Mouse (Mus musculus) stomach, embryonic 16.5 days (tissue): ENCODE measurements at regions not wholly inside any gene's neighbourhood (a gene's known extent, or its start where the extent isn't known, plus 50 kb on each side); places are given as distances from the start of the nearest gene placed in this dataset.

ENCODE experiments used
- ATAC-seq: fragments of 200-750 bp; cut with Nextera tagmentation; 2 replicates; pipeline ENCODE4 v1.8.0; 2017; ENCODE audit warnings: moderate number of reproducible peaks, moderate TSS enrichment; ENCODE audit not compliant: insufficient read depth, low FRiP score
- H3K27ac ChIP-seq: fragments of 300-500 bp; sonication (generic); 2 replicates; pipeline ENCODE4 v1.5.1; 2014; ENCODE audit warnings: low read length
- H3K27me3 ChIP-seq: fragments of 300-500 bp; sonication (generic); 2 replicates; pipeline ENCODE4 v1.6.1; 2014; ENCODE audit warnings: low read length, control low read depth, mixed read lengths; ENCODE audit not compliant: control insufficient read depth, insufficient read depth
- H3K36me3 ChIP-seq: fragments of 300-500 bp; sonication (generic); 2 replicates; pipeline ENCODE4 v1.6.1; 2014; ENCODE audit warnings: low read length; ENCODE audit not compliant: control insufficient read depth, insufficient read depth
- H3K4me1 ChIP-seq: fragments of 300-500 bp; sonication (generic); 2 replicates; pipeline ENCODE4 v1.6.1; 2014; ENCODE audit warnings: low read length, control low read depth, mixed read lengths; ENCODE audit not compliant: control insufficient read depth, insufficient read depth
- H3K4me2 ChIP-seq: fragments of 300-500 bp; sonication (generic); 2 replicates; pipeline ENCODE4 v1.6.1; 2014; ENCODE audit warnings: low read depth, low read length, mixed read lengths
- H3K4me3 ChIP-seq: fragments of 300-500 bp; sonication (generic); replicated peaks from 2 replicates; pipeline ENCODE4 v1.5.1; 2014; ENCODE audit warnings: mild to moderate bottlenecking, low read length
- H3K9ac ChIP-seq: fragments of 300-500 bp; sonication (generic); 2 replicates; pipeline ENCODE4 v1.6.1; 2014; ENCODE audit warnings: low read length
- H3K9me3 ChIP-seq: fragments of 300-500 bp; sonication (generic); replicated peaks from 2 replicates; pipeline ENCODE4 v1.6.1; 2016; ENCODE audit warnings: low read length, control low read depth; ENCODE audit not compliant: control insufficient read depth
- WGBS: fragments of 180-500 bp; shearing (Covaris S2); extraction: QIAGEN DNeasy Blood & Tissue Kit; methylation state at CpG from one replicate; pipeline ENCODE4 v1.1.7; 2014; 5-methylcytosine and 5-hydroxymethylcytosine counted together

DNA sequence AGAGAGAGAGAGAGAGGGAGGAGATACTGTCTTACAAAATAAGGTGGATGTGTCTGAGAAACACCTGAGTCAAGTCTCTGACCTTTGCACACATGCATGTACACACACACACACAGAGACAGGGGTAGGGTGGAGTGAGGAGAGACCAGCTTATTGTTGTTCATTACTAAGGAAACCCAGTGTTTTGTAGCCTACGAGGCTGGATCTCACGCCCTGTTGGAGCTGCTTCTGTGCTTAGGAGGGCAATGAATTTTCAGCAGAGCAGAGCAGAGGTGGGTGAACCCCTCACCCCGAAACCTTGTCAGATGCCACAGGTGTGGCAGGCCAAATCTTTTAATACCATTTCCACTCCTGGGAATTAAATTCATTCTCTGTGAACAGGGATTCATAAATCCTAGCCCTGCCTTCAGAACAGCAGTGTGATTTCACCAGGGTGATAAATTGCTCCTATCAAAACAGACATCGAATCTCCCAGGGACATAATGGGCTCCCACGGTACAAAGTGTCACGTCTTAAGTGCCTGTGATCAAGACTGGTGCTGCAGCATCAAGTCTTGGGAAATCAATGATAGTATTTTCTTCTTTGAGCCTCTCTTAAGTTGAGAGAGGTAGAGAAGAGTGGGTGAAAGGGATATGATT, 175.3 kb upstream of the Id2 start:
- WGBS, result 29% methylated on average over 6 of the region's 6 CpGs
- Histone ChIP-seq H3K4me1 (peaks cover 12% of the 10 kb centered on the region), H3K4me2 (no peak overlapping the region), H3K27me3 (no peaks in the 10 kb centered on the region), H3K9ac (no peak overlapping the region), H3K27ac (peak overlapping the region; percentile 59), H3K4me3 (no peak overlapping the region), H3K36me3 (no peaks in the 10 kb centered on the region), H3K9me3 (no peaks in the 10 kb centered on the region)
- peak; percentile 46; the same call in 1 of the 2 replicates for ATAC-seq

DNA sequence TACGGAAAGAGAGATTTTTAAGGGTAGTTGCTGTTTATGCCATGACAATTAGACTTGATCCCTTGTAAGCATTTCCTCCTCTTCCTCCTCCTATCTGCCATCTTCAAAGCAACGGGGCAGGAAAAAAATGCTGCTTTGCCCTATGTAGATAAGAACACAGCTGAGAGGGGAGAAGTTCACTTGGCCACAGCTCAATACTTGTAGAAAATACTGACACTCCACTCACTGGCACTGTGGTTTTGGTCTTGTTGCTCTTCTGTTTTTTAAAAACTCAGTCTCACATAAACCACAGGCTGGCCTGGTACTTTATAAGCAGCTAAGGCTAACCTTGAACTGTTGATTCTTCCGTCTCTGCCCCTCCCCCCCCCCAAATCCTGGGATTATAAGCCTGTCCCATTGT, 172.9 kb upstream of the Id2 start:
- 38% methylated on average over 3 of the region's 3 CpGs for WGBS
- Histone ChIP-seq H3K4me3 (no peak overlapping the region), H3K27ac (no peak overlapping the region), H3K4me2 (no peak overlapping the region), H3K27me3 (no peaks in the 10 kb centered on the region), H3K9ac (no peak overlapping the region), H3K9me3 (no peaks in the 10 kb centered on the region), H3K36me3 (no peaks in the 10 kb centered on the region), H3K4me1 (peaks cover 25% of the 10 kb centered on the region)
- ATAC-seq, result no peak

DNA sequence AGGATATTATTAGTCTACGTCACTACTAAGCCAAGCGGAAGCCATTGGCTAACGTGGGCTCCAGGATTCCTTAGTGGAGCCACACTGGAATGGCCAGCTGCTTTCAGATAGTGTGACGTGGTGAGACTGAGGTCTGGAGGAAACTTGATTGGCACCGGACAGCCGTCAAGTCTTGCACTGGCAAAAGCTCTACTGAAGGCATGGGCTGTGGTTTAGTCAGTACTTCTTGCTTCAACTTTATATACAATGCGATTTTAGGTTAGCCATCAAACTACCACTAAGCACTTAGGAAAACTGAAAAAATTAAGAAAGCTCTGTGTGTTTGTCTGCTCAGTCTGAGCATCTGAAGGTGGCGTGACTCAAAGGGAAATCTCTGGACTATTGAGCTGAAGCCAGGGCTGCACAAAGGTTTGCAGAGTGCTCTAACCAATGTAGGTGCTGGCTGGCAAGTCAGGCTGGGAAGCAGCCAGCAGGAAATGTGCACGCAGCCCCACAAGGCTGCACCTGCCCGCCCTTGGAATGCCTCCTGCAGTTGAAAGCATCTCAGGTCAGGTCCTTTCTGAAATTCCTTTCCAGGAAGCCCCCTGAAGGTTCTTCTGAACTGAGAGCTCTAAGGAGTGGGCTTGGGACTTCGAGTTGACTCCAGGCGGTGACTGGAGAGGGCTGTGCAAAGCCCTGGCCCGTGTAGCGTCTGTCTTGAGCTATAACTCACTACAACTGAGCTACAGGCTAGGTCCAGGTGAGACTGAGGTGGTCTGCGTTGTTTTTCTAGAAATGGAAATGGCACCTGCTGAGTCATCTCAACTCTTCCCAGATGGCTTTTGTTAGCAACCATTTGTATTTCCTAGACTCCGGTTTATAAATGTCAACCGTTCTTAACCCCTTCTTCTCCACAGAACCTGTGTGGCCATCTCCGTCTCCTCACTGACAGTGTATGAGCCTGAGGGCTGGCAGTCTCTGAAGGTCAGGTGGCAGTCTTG, 172.2 kb upstream of the Id2 start:
- 60% methylated on average over 18 of the region's 18 CpGs for WGBS
- Histone ChIP-seq H3K9me3 (no peaks in the 10 kb centered on the region), H3K4me1 (peaks cover 21% of the 10 kb centered on the region), H3K27ac (no peak overlapping the region), H3K9ac (no peak overlapping the region), H3K36me3 (no peaks in the 10 kb centered on the region), H3K27me3 (no peaks in the 10 kb centered on the region), H3K4me3 (no peak overlapping the region), H3K4me2 (no peak overlapping the region)
- ATAC-seq, result no peak

DNA sequence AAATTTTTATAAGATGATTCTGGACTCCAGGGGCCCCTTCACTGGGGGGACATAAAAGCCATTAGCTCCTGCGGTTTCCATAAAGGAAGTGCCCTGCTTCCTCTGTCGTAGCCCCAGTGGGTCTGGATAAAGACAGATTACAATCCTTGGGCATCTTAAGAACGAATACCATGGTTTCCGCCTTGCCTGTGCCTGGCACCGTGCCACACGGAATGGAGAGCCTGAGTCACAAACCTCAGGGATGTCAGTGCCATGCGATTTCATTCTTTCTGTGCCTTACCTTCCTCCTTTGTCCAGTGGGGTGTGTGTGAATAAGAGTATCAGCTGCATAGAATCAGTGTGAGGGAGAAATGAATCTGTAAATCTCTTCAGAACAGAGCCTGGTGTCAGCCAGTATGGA, 171.4 kb upstream of the Id2 start:
- 65% methylated on average over 7 of the region's 7 CpGs for WGBS

DNA sequence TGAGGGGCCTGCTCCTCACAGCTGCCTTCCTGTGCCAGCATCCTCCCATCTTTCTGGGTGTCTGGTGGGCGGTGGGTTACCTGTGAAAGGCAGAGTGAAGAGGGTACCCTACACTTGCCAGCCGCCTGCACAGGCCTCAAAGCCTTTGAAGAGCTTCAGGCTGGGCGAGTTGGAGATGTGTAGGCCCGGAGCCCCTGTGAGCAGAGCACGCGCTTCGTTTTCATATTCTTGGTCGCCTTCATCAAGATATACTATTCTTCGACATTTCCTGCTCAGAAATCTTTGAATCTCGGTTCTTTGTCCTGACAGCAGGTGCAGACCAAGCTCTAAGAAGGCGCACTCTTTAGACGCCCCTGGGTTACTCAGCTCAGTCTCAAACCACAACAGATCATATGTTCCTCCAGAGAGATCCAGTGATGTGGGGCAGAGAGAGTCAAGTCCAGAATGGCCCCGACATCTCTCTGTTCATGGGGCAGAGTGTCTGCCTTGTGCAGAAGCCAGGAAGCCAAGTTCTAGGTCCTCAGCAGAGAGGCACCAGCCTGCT, 170.7 kb upstream of the Id2 start:
- ATAC-seq, result no peak
- Histone ChIP-seq H3K27ac (no peak overlapping the region), H3K4me2 (no peak overlapping the region), H3K9ac (no peak overlapping the region), H3K4me3 (no peak overlapping the region), H3K36me3 (no peaks in the 10 kb centered on the region), H3K4me1 (peaks cover 16% of the 10 kb centered on the region), H3K9me3 (no peaks in the 10 kb centered on the region), H3K27me3 (no peaks in the 10 kb centered on the region)
- 87% methylated on average over 13 of the region's 13 CpGs for WGBS

More for the DNA sequence above, 171.4 kb upstream of the Id2 start:
- ATAC-seq, result no peak
- Histone ChIP-seq H3K9me3 (no peaks in the 10 kb centered on the region), H3K36me3 (no peaks in the 10 kb centered on the region), H3K27ac (no peak overlapping the region), H3K4me1 (peaks cover 18% of the 10 kb centered on the region), H3K4me3 (no peak overlapping the region), H3K27me3 (no peaks in the 10 kb centered on the region), H3K9ac (no peak overlapping the region), H3K4me2 (no peak overlapping the region)

DNA sequence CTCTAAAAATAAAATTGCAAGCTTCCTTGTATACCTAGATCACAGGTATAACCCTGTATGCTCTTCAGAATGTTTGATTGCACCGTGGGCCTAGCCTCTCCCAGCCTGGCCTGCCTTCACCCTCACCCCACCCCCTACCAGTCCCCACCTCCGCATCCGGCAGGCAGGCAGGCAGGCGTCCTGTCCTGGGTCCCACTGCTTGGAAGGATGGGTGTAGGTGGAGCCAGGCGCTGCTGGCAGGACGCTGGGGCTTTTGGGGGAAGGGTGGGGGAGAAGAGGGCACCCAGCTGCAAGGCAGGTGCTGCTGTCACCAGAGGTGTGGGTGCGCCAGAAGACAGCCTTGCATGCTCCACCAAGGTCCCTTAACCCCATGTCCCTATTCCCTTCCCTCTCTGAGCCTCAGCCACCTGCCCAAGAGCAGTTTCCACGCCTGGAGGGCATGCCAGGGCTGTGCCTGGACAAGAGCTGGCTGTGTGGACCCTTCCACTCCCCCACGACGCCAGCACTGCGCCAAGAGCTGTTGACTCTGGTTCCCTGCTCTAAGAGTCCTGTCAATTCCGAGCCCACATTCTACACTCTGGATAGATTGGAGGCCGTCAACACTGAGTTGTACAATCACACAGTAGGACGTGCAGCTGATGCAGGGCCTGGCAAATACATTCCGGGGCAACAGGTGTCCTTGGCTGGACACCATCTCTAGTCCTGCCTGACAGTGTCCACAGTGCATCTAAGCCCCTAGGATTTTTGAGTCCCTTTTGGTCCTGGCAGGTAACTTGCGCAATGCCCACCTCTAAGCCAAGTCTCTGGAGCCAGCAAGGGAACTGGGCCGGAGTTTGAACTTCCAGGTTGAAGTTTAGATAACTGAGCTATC, 170.0 kb upstream of the Id2 start:
- no peak overlapping the region for H3K27ac ChIP-seq
- WGBS, result 63% methylated on average over 17 of the region's 17 CpGs
- no peaks in the 10 kb centered on the region for H3K9me3 ChIP-seq
- H3K36me3 ChIP-seq, result no peaks in the 10 kb centered on the region
- peak; percentile 67 for ATAC-seq
- H3K4me1 ChIP-seq, result peaks cover 13% of the 10 kb centered on the region
- H3K4me2 ChIP-seq, result no peak overlapping the region
- H3K9ac ChIP-seq, result no peak overlapping the region
- no peak overlapping the region for H3K4me3 ChIP-seq
- H3K27me3 ChIP-seq, result no peaks in the 10 kb centered on the region

DNA sequence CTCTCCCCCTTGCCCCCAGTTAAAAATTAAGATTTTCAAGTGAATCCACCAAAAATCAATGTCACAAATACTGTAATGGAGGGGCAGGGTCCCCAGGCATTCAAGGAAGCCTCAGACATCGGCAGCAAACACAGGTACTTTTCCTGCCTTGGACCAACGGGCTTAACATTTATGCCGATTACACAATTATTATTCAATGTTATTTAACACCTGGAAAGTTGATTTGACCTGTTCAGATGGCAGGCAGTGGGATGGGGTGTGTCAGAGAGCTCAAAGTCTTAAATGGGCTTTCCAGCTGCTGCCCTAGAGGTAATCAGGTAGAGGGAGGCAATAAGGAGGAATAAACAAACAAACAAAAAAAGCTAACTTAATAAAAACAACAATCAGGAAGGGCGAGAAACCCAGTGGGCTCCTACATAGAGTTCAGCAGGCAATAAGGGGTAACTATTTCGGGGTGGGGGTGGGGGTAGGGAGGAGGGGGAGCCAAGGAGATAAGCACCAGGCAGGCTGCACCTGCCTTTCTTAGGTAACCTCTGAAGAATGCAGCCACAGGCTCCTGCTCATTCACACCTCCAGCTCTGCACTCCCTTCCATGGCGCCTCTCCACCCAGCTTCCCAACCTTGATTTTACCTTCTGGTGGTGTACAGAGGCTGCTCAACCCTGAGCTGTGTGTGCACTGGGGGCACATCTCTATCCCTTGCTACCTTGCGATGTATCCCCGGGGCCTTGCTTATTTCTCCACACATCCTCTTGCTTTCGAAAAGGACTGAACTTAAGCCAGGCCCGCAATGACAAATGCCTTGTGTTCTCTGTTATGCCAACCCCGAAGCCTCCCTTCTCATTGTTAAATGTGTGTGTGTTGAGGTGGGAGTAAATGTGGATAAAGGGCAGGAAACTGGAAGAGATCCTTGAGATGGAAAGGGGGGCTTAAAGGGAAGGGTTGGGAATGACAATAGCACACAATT, 168.9 kb upstream of the Id2 start:
- H3K27me3 ChIP-seq, result no peaks in the 10 kb centered on the region
- H3K4me1 ChIP-seq, result peaks cover 13% of the 10 kb centered on the region
- no peak overlapping the region for H3K9ac ChIP-seq
- H3K4me3 ChIP-seq, result no peak overlapping the region
- no peaks in the 10 kb centered on the region for H3K36me3 ChIP-seq
- H3K4me2 ChIP-seq, result no peak overlapping the region
- peak; percentile 23; the same call in 1 of the 2 replicates for ATAC-seq
- WGBS, result 45% methylated on average over 11 of the region's 11 CpGs
- no peak overlapping the region for H3K27ac ChIP-seq
- no peaks in the 10 kb centered on the region for H3K9me3 ChIP-seq

DNA sequence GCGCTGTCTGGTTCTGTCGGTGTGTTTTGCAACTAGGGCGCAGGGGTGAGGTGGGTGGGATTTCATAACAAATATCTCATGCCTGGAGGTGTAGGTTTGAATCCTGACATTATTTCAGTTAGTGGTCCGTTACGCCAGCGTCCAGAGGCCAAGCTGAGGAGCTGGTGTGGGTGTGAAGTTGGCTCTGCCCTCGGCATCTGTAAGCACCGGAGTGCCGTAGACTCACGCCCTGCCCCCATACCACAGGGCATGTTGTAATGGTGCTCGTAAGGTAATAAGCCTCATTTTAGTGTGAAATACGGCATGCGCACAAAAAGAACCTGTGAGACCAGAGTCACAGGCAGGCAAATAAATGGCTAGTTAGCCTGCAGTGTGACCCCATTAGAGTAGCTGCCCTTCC, 168.1 kb upstream of the Id2 start:
- no peak overlapping the region for H3K27ac ChIP-seq
- H3K9me3 ChIP-seq, result no peaks in the 10 kb centered on the region
- WGBS, result 63% methylated on average over 13 of the region's 13 CpGs
- no peak overlapping the region for H3K4me2 ChIP-seq
- H3K4me3 ChIP-seq, result no peak overlapping the region
- no peak for ATAC-seq
- no peak overlapping the region for H3K9ac ChIP-seq
- no peaks in the 10 kb centered on the region for H3K27me3 ChIP-seq
- H3K4me1 ChIP-seq, result peaks cover 13% of the 10 kb centered on the region
- H3K36me3 ChIP-seq, result no peaks in the 10 kb centered on the region
